ENCODE assay signal across 23 mouse cellular contexts in the genomic region with DNA sequence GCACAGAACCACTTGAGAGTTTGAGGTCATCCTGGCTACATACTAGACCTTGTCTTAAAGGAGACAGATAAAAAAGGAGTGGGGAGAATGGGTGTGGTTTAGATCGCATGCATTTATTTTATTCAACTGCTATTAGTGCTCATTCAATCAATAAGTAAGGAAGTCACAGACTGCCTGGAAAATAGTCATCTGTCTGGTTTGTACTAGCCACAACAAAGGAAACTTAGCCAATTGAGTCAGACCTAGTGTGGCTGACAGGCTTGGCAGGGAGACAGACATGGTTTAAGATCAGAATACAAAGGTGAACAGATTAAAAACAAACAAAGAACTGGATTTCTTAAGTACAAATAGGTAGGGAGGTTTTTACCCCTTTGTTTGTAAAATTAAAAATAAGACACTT.
A peak's percentile ranks its signal among the peaks of the same experiment; 100 is the strongest.
DNase-seq lines count a peak whose midpoint lies in the region; ATAC-seq and TF ChIP-seq lines count a peak whose summit lies in the region.
"Had no signal": no experiment of that assay in that cellular context is flagged by ENCODE, and none has a peak within 500 bp of the region (broad histone marks: within the 10 kb centered on the region; RNA-seq: fewer than 3 reads in every experiment).

No protein-coding gene starts in this region.

- no peaks in the 10 kb centered on the region for H3K27me3 ChIP-seq in liver, adult 2 months (ENCODE audit: control insufficient read depth, insufficient read depth, low read length)
- no peaks in the 10 kb centered on the region for H3K27me3 ChIP-seq in liver, postnatal 0 days (ENCODE audit: insufficient read depth, low read length)
- H3K27me3 ChIP-seq: CH12.LX; embryonic facial prominence, embryonic 12.5 days; Patski had no signal

- TF ChIP-seq POLR2A in liver, adult 2 months (IDR thresholded peaks at IDR 0.05; ENCODE audit: extremely low read depth, insufficient read depth, low read length): no peak

- no peak for ATAC-seq in liver, postnatal 0 days
- ATAC-seq: activated CD4-positive, CD25-positive, alpha-beta regulatory T cell, adult 4 months; CD4-positive, CD25-positive, alpha-beta regulatory T cell, adult 4 months; forebrain, embryonic 14.5 days; forebrain, postnatal 0 days; Patski had no signal

- no peak for TF ChIP-seq CTCF in liver, adult 2 months (IDR thresholded peaks at IDR 0.05; ENCODE audit: low read depth, low read length)
- no peak for TF ChIP-seq CTCF in liver, postnatal 0 days (IDR thresholded peaks at IDR 0.05; ENCODE audit: low read depth)

- no peaks in the 10 kb centered on the region for H3K36me3 ChIP-seq in liver, adult 2 months (ENCODE audit: control insufficient read depth, insufficient read depth, low read length)
- no peaks in the 10 kb centered on the region for H3K36me3 ChIP-seq in liver, postnatal 0 days (replicated peaks; ENCODE audit: insufficient read depth, low read length)
- H3K36me3 ChIP-seq: embryonic facial prominence, embryonic 10.5 days; embryonic facial prominence, embryonic 12.5 days; G1E had no signal

- H3K9me3 ChIP-seq in liver, postnatal 0 days (ENCODE audit: low read length): no peaks in the 10 kb centered on the region
- H3K9me3 ChIP-seq: embryonic facial prominence, embryonic 10.5 days; embryonic facial prominence, embryonic 12.5 days; G1E had no signal

- H3K27ac ChIP-seq in liver, adult 2 months (replicated peaks; ENCODE audit: insufficient read depth, low read depth, low read length): no peak overlapping the region
- no peak overlapping the region for H3K27ac ChIP-seq in liver, postnatal 0 days (ENCODE audit: low read depth)
- H3K27ac ChIP-seq: embryonic facial prominence, embryonic 10.5 days; embryonic facial prominence, embryonic 12.5 days had no signal

- H3K4me3 ChIP-seq in liver, adult 2 months (ENCODE audit: insufficient read depth, low read depth, low read length): no peak overlapping the region
- H3K4me3 ChIP-seq in liver, postnatal 0 days (ENCODE audit: low read depth, low read length): no peak overlapping the region
- H3K4me3 ChIP-seq: embryonic facial prominence, embryonic 10.5 days; embryonic facial prominence, embryonic 12.5 days had no signal

- H3K9ac ChIP-seq in liver, adult 2 months (ENCODE audit: low read depth, low read length): no peak overlapping the region
- no peak overlapping the region for H3K9ac ChIP-seq in liver, postnatal 0 days (replicated peaks)
- H3K9ac ChIP-seq: embryonic facial prominence, embryonic 12.5 days; forebrain, postnatal 0 days had no signal

- H3K4me1 ChIP-seq in liver, adult 2 months (ENCODE audit: control insufficient read depth, insufficient read depth, low read length): no peaks in the 10 kb centered on the region
- H3K4me1 ChIP-seq in liver, postnatal 0 days (ENCODE audit: insufficient read depth): no peaks in the 10 kb centered on the region
- H3K4me1 ChIP-seq: embryonic facial prominence, embryonic 10.5 days; embryonic facial prominence, embryonic 12.5 days had no signal

- no peak for TF ChIP-seq EP300 in liver, postnatal 0 days (IDR thresholded peaks at IDR 0.05; ENCODE audit: low read depth)

- no peaks in the 10 kb centered on the region for H3K79me2 ChIP-seq in liver, adult 2 months (ENCODE audit: control insufficient read depth, insufficient read depth, low read length)

- no peak overlapping the region for H3K4me2 ChIP-seq in liver, postnatal 0 days (ENCODE audit: low read depth, low read length)
- H3K4me2 ChIP-seq: embryonic facial prominence, embryonic 12.5 days had no signal

- WGBS in liver, adult 2 months: 86% methylated on average over 1 of the region's 1 CpGs
- 86% methylated on average over 1 of the region's 1 CpGs for WGBS in liver, postnatal 0 days (ENCODE audit: insufficient replicate concordance)

- DNase-seq in liver, adult 2 months (ENCODE audit: extremely low read depth, low read depth, low spot score): peak; percentile 29
- no peak for DNase-seq in liver, postnatal 0 days
- DNase-seq in CD4-positive helper T cell, adult 2 months (ENCODE audit: low read depth, low spot score): peak; percentile 16
- DNase-seq in adipocyte (ENCODE audit: low spot score): peak; percentile 52
- no peak for DNase-seq in lung, postnatal 10 days
- no peak for DNase-seq in frontal cortex, postnatal 10 days (ENCODE audit: low spot score in 2 of 2)
- DNase-seq: adrenal gland, adult 2 months; adrenal gland, postnatal 10 days; adrenal gland, postnatal 25 days; cerebellum, adult 11-12 months; cerebellum, adult 2 months; cerebellum, adult 9-10 months; cerebellum, postnatal 10 days; cerebellum, postnatal 25 days; forebrain, postnatal 0 days had no signal

Comparison
In these comparisons a context has a peak if more than half of its experiments do, and no peak if none do; other contexts are left out.
1. DNase-seq: peak in liver, adult 2 months (single experiment), CD4-positive helper T cell, adult 2 months (single experiment) and adipocyte (single experiment); none in liver, postnatal 0 days (single experiment), lung, postnatal 10 days (single experiment) and frontal cortex, postnatal 10 days (0 of 2).